Mouse (Mus musculus): ENCODE measurements around the gene Olfr922. TPM values are rescaled to one million over a fixed set of nuclear protein-coding genes. Genes with fewer than 3 reads are reported as not detected.

Gene Olfr922
- total RNA-seq, 1 experiment: not detected

GRCm38 (mm10) chr9:38815458-38815986 lies 1.1 kb downstream of the Olfr922 start:
- no peaks in the 10 kb centered on the region for H3K9me3 ChIP-seq (ENCODE audit: control insufficient read depth, insufficient read depth, low read depth, low read length)
- TF ChIP-seq ZNF384 (IDR thresholded peaks at IDR 0.05; ENCODE audit: low read depth, low read length): no peak
- TF ChIP-seq HCFC1 (IDR thresholded peaks at IDR 0.05; ENCODE audit: borderline replicate concordance, insufficient read depth, low read length): no peak
- TF ChIP-seq CHD2 (IDR thresholded peaks at IDR 0.05; ENCODE audit: low read depth, low read length): no peak
- TF ChIP-seq MAFK (IDR thresholded peaks at IDR 0.05; ENCODE audit: insufficient read depth, low read depth, low read length): no peak
- TF ChIP-seq ZC3H11A (IDR thresholded peaks at IDR 0.05; ENCODE audit: borderline replicate concordance, low read depth, low read length): no peak
- H3K27ac ChIP-seq (ENCODE audit: insufficient read depth, low read depth, low read length, poor library complexity, severe bottlenecking): no peak overlapping the region
- in situ Hi-C loops (cut with MboI; ENCODE audit: low sequenced_read_pairs in 2 of 2, unreplicated experiment in 2 of 2): no loop called here
- no peaks in the 10 kb centered on the region for H3K4me1 ChIP-seq (ENCODE audit: control insufficient read depth in 2 of 2, insufficient read depth in 2 of 2, low read length in 2 of 2, poor library complexity in 1 of 2)
- H3K36me3 ChIP-seq (ENCODE audit: control insufficient read depth, insufficient read depth, low read length, poor library complexity, severe bottlenecking): no peaks in the 10 kb centered on the region
- H3K4me3 ChIP-seq (ENCODE audit: insufficient read depth in 1 of 2, low read depth in 1 of 2, low read length in 2 of 2, poor library complexity in 1 of 2, severe bottlenecking in 1 of 2): no peak overlapping the region
- H3K9ac ChIP-seq (ENCODE audit: insufficient read depth, low read depth, low read length, poor library complexity, severe bottlenecking): no peak overlapping the region
- no peak for DNase-seq (ENCODE audit: low read depth, low spot score)

GRCm38 (mm10) chr9:38826245-38826644 lies 11.8 kb downstream of the Olfr922 start, which contains the start of gene Olfr923:
Gene Olfr923, plus strand, starts transcription at chr9:38826545.
- Histone ChIP-seq H3K36me3 (ENCODE audit: control insufficient read depth, insufficient read depth, low read length, poor library complexity, severe bottlenecking) (no peaks in the 10 kb centered on the region), H3K4me3 (ENCODE audit: insufficient read depth in 1 of 2, low read depth in 1 of 2, low read length in 2 of 2, poor library complexity in 1 of 2, severe bottlenecking in 1 of 2) (no peak within 1 kb of the TSS), H3K27ac (ENCODE audit: insufficient read depth, low read depth, low read length, poor library complexity, severe bottlenecking) (no peak within 1 kb of the TSS), H3K4me1 (ENCODE audit: control insufficient read depth in 2 of 2, insufficient read depth in 2 of 2, low read length in 2 of 2, poor library complexity in 1 of 2) (no peaks in the 10 kb centered on the region), H3K9ac (ENCODE audit: insufficient read depth, low read depth, low read length, poor library complexity, severe bottlenecking) (no peak within 1 kb of the TSS), H3K9me3 (ENCODE audit: control insufficient read depth, insufficient read depth, low read depth, low read length) (no peaks in the 10 kb centered on the region)
- in situ Hi-C loops (cut with MboI; ENCODE audit: low sequenced_read_pairs in 2 of 2, unreplicated experiment in 2 of 2): no loop called here
- DNase-seq (ENCODE audit: low read depth, low spot score): no peak
- TF ChIP-seq CHD2 (IDR thresholded peaks at IDR 0.05; ENCODE audit: low read depth, low read length) (no peak), ZNF384 (IDR thresholded peaks at IDR 0.05; ENCODE audit: low read depth, low read length) (no peak), HCFC1 (IDR thresholded peaks at IDR 0.05; ENCODE audit: borderline replicate concordance, insufficient read depth, low read length) (no peak), MAFK (IDR thresholded peaks at IDR 0.05; ENCODE audit: insufficient read depth, low read depth, low read length) (no peak), ZC3H11A (IDR thresholded peaks at IDR 0.05; ENCODE audit: borderline replicate concordance, low read depth, low read length) (no peak)

GRCm38 (mm10) chr9:38833027-38833426 lies 18.6 kb downstream of the Olfr922 start:
- H3K9me3 ChIP-seq (ENCODE audit: control insufficient read depth, insufficient read depth, low read depth, low read length): no peaks in the 10 kb centered on the region
- 0 out of 2 replicates have a peak overlapping the region, but pooled peaks have one; percentile 50 for H3K27ac ChIP-seq (ENCODE audit: insufficient read depth, low read depth, low read length, poor library complexity, severe bottlenecking)
- no peak overlapping the region for H3K4me3 ChIP-seq (ENCODE audit: insufficient read depth in 1 of 2, low read depth in 1 of 2, low read length in 2 of 2, poor library complexity in 1 of 2, severe bottlenecking in 1 of 2)
- in situ Hi-C loops (cut with MboI; ENCODE audit: low sequenced_read_pairs in 2 of 2, unreplicated experiment in 2 of 2): no loop called here
- TF ChIP-seq ZNF384 (IDR thresholded peaks at IDR 0.05; ENCODE audit: low read depth, low read length): no peak
- H3K36me3 ChIP-seq (ENCODE audit: control insufficient read depth, insufficient read depth, low read length, poor library complexity, severe bottlenecking): no peaks in the 10 kb centered on the region
- peaks cover 3 to 4% of the 10 kb centered on the region in 2 experiments; a peak in 2 of 4 replicates for H3K4me1 ChIP-seq (ENCODE audit: control insufficient read depth in 2 of 2, insufficient read depth in 2 of 2, low read length in 2 of 2, poor library complexity in 1 of 2)
- DNase-seq (ENCODE audit: low read depth, low spot score): no peak
- no peak overlapping the region for H3K9ac ChIP-seq (ENCODE audit: insufficient read depth, low read depth, low read length, poor library complexity, severe bottlenecking)

GRCm38 (mm10) chr9:38844149-38844548 lies 29.7 kb downstream of the Olfr922 start, which contains the start of gene Olfr924:
Gene Olfr924, plus strand, starts transcription at chr9:38844449.
- no peak within 1 kb of the TSS for H3K4me3 ChIP-seq (ENCODE audit: insufficient read depth in 1 of 2, low read depth in 1 of 2, low read length in 2 of 2, poor library complexity in 1 of 2, severe bottlenecking in 1 of 2)
- no peaks in the 10 kb centered on the region for H3K36me3 ChIP-seq (ENCODE audit: control insufficient read depth, insufficient read depth, low read length, poor library complexity, severe bottlenecking)
- in situ Hi-C loops (cut with MboI; ENCODE audit: low sequenced_read_pairs in 2 of 2, unreplicated experiment in 2 of 2): no loop called here
- no peak within 1 kb of the TSS for H3K27ac ChIP-seq (ENCODE audit: insufficient read depth, low read depth, low read length, poor library complexity, severe bottlenecking)
- DNase-seq (ENCODE audit: low read depth, low spot score): no peak
- TF ChIP-seq HCFC1 (IDR thresholded peaks at IDR 0.05; ENCODE audit: borderline replicate concordance, insufficient read depth, low read length): no peak
- no peak for TF ChIP-seq CHD2 (IDR thresholded peaks at IDR 0.05; ENCODE audit: low read depth, low read length)
- TF ChIP-seq ZNF384 (IDR thresholded peaks at IDR 0.05; ENCODE audit: low read depth, low read length): no peak
- no peak for TF ChIP-seq ZC3H11A (IDR thresholded peaks at IDR 0.05; ENCODE audit: borderline replicate concordance, low read depth, low read length)
- TF ChIP-seq MAFK (IDR thresholded peaks at IDR 0.05; ENCODE audit: insufficient read depth, low read depth, low read length): no peak
- no peaks in the 10 kb centered on the region for H3K9me3 ChIP-seq (ENCODE audit: control insufficient read depth, insufficient read depth, low read depth, low read length)
- no peak within 1 kb of the TSS for H3K9ac ChIP-seq (ENCODE audit: insufficient read depth, low read depth, low read length, poor library complexity, severe bottlenecking)
- H3K4me1 ChIP-seq (ENCODE audit: control insufficient read depth in 2 of 2, insufficient read depth in 2 of 2, low read length in 2 of 2, poor library complexity in 1 of 2): no peaks in the 10 kb centered on the region

- H3K4me3 ChIP-seq (ENCODE audit: insufficient read depth in 1 of 2, low read depth in 1 of 2, low read length in 2 of 2, poor library complexity in 1 of 2, severe bottlenecking in 1 of 2): no peak within 1 kb of the TSS
- in situ Hi-C loops (cut with MboI; ENCODE audit: low sequenced_read_pairs in 2 of 2, unreplicated experiment in 2 of 2): no loop called here
- H3K4me1 ChIP-seq (ENCODE audit: control insufficient read depth in 2 of 2, insufficient read depth in 2 of 2, low read length in 2 of 2, poor library complexity in 1 of 2): no peaks in the 10 kb centered on the region
- no peak within 1 kb of the TSS for H3K9ac ChIP-seq (ENCODE audit: insufficient read depth, low read depth, low read length, poor library complexity, severe bottlenecking)
- DNase-seq (ENCODE audit: low read depth, low spot score): no peak
- H3K9me3 ChIP-seq (ENCODE audit: control insufficient read depth, insufficient read depth, low read depth, low read length): no peaks in the 10 kb centered on the region
- H3K36me3 ChIP-seq (ENCODE audit: control insufficient read depth, insufficient read depth, low read length, poor library complexity, severe bottlenecking): no peaks in the 10 kb centered on the region
- TF ChIP-seq MAFK (IDR thresholded peaks at IDR 0.05; ENCODE audit: insufficient read depth, low read depth, low read length) (no peak), ZNF384 (IDR thresholded peaks at IDR 0.05; ENCODE audit: low read depth, low read length) (no peak)
- H3K27ac ChIP-seq (ENCODE audit: insufficient read depth, low read depth, low read length, poor library complexity, severe bottlenecking): no peak within 1 kb of the TSS
Measured at GRCm38 (mm10) chr9:38854760-38855159, 40.3 kb downstream of the Olfr922 start, which contains the start of gene Olfr26. Gene Olfr26, plus strand, starts transcription at chr9:38855060.

Other genes starting within 250 kb of the Olfr922 start
- not detected in 2 replicates for gene Olfr912, start 234.4 kb upstream of the Olfr922 start, total RNA-seq (2012; rRNA removed)
- gene Olfr913, start 221.9 kb upstream of the Olfr922 start, total RNA-seq (2012; rRNA removed): not detected in 2 replicates
- gene Olfr914, start 209.5 kb upstream of the Olfr922 start, total RNA-seq (2012; rRNA removed): not detected in 2 replicates
- not detected in 2 replicates for gene Olfr916, start 154.7 kb upstream of the Olfr922 start, total RNA-seq (2012; rRNA removed)
- gene Olfr917, start 148.8 kb upstream of the Olfr922 start, total RNA-seq (2012; rRNA removed): not detected in 2 replicates
- not detected in 2 replicates for gene Olfr918, start 140.0 kb upstream of the Olfr922 start, total RNA-seq (2012; rRNA removed)
- gene Olfr919, start 110.9 kb upstream of the Olfr922 start, total RNA-seq (2012; rRNA removed): not detected in 2 replicates
- 10.4 and 11.9 TPM in 2 replicates for gene Vwa5a, start 96.3 kb upstream of the Olfr922 start, total RNA-seq (2012; rRNA removed)
- gene Olfr920, start 62.3 kb upstream of the Olfr922 start, total RNA-seq (2012; rRNA removed): 0.09 and 0.11 TPM in 2 replicates
- not detected in 2 replicates for gene Olfr921, start 41.5 kb upstream of the Olfr922 start, total RNA-seq (2012; rRNA removed)
- gene Olfr923, start 11.9 kb downstream of the Olfr922 start, total RNA-seq (2012; rRNA removed): not detected in 2 replicates
- gene Olfr924, start 29.8 kb downstream of the Olfr922 start, total RNA-seq (2012; rRNA removed): 0.37 TPM in 1 of 2 replicates, not detected in the other
- not detected in 2 replicates for gene Olfr26, start 40.4 kb downstream of the Olfr922 start, total RNA-seq (2012; rRNA removed)
- not detected in 2 replicates for gene Olfr926, start 62.5 kb downstream of the Olfr922 start, total RNA-seq (2012; rRNA removed)
- gene Olfr930, start 115.2 kb downstream of the Olfr922 start, total RNA-seq (2012; rRNA removed): not detected in 2 replicates
- not detected in 2 replicates for gene Olfr933, start 157.7 kb downstream of the Olfr922 start, total RNA-seq (2012; rRNA removed)
- gene Olfr934, start 173.7 kb downstream of the Olfr922 start, total RNA-seq (2012; rRNA removed): not detected in 2 replicates
- not detected in 2 replicates for gene Olfr935, start 185.1 kb downstream of the Olfr922 start, total RNA-seq (2012; rRNA removed)
- not detected in 2 replicates for gene Olfr146, start 208.8 kb downstream of the Olfr922 start, total RNA-seq (2012; rRNA removed)

All from ES-E14 (cell line).